In genomic region chr6:125540826-125541225, GRCm38 (mm10) we compare ENCODE assay signal across 14 mouse cellular contexts. TPM values are rescaled to one million over a fixed set of nuclear protein-coding genes. Genes with fewer than 3 reads are reported as not detected.
DNase-seq lines count a peak whose midpoint lies in the region; ATAC-seq lines count a peak whose summit lies in the region.
"Had no signal": no experiment of that assay in that cellular context is flagged by ENCODE, and none has a peak within 500 bp of the region (broad histone marks: within the 10 kb centered on the region; RNA-seq: fewer than 3 reads in every experiment).

No protein-coding gene starts in this region.

- 0 out of 2 replicates have a peak, but pooled peaks have one; percentile 9 for ATAC-seq in granulocyte monocyte progenitor cell, adult 5-6 weeks (replicated peaks; ENCODE audit: poor library complexity, severe bottlenecking)
- peak; percentile 71; the same call in 1 of the 2 replicates for ATAC-seq in monocyte, adult 5-6 weeks (replicated peaks; ENCODE audit: insufficient number of reproducible peaks, low FRiP score, low TSS enrichment, poor library complexity, severe bottlenecking)
- ATAC-seq: forebrain, embryonic 13.5 days had no signal

- peak; percentile 62 for DNase-seq in adrenal gland, adult 2 months
- no peak for DNase-seq in adrenal gland, postnatal 4 days (ENCODE audit: low spot score in 2 of 2)
- peak; percentile 12 for DNase-seq in adrenal gland, adult 8-10 months
- no peak for DNase-seq in right cerebral cortex, adult 18-20 months
- no peak for DNase-seq in thymus, postnatal 10 days (ENCODE audit: low spot score in 2 of 2)
- DNase-seq in gastrocnemius, postnatal 4 days (ENCODE audit: low spot score in 2 of 2) = no peak
- DNase-seq: B cell, adult 2 months; cerebellum, adult 2 months; kidney, adult 8-10 months; left cerebral cortex, postnatal 4 days; thymus, postnatal 25 days had no signal

RNA-seq across cellular contexts. Expression of gene Vwf, which starts 5.7 kb away (rescaled TPM):
- total RNA-seq in adrenal gland, adult 2 months (2021) = 1 to 10 TPM; 4.5 to 8.5 TPM
- polyA plus RNA-seq in adrenal gland, adult 2 months (2012; rRNA removed) = 12.2 and 18.9 TPM in 2 replicates
- total RNA-seq in adrenal gland, postnatal 4 days (2021) = 10 to 100 TPM; 19.8 to 20.4 TPM
- 10 to 100 TPM in 1 of 4 experiments, 1 to 10 TPM in 3; 6.5 to 13.4 (median 7.4) TPM for total RNA-seq in adrenal gland, adult 8-10 months (2022)
- 0.43 and 5.1 TPM in 2 replicates for total RNA-seq in granulocyte monocyte progenitor cell, adult 5-6 weeks (2014; fragmentation: Nextera tagmentation)
- 0.10 and 0.39 TPM in 2 replicates for total RNA-seq in granulocyte monocyte progenitor cell, adult 5-6 weeks (2017)
- total RNA-seq in monocyte, adult 5-6 weeks (2017) = 6.4 to 37.1 TPM (median 9.9 TPM) in 3 replicates
- 10 to 100 TPM; 26.3 to 26.7 TPM for total RNA-seq in gastrocnemius, postnatal 4 days (2021)

RNA-seq across cellular contexts. Expression of gene Cd9, which starts 46.2 kb away (rescaled TPM):
- 100 to 1,000 TPM in 1 of 2 experiments, 10 to 100 TPM in 1; 80.1 to 178 TPM for total RNA-seq in adrenal gland, adult 2 months (2021)
- polyA plus RNA-seq in adrenal gland, adult 2 months (2012; rRNA removed) = 57.1 and 58.9 TPM in 2 replicates
- total RNA-seq in adrenal gland, postnatal 4 days (2021) = 100 to 1,000 TPM; 141 to 154 TPM
- total RNA-seq in adrenal gland, adult 8-10 months (2022) = 100 to 1,000 TPM; 108 to 171 (median 144) TPM
- total RNA-seq in granulocyte monocyte progenitor cell, adult 5-6 weeks (2014; fragmentation: Nextera tagmentation) = 22.5 and 27.5 TPM in 2 replicates
- total RNA-seq in granulocyte monocyte progenitor cell, adult 5-6 weeks (2017) = 27.7 and 31.3 TPM in 2 replicates
- 490 to 606 TPM (median 578 TPM) in 3 replicates for total RNA-seq in monocyte, adult 5-6 weeks (2017)
- total RNA-seq in gastrocnemius, postnatal 4 days (2021) = 100 to 1,000 TPM in 1 of 2 experiments, 10 to 100 TPM in 1; 99.0 to 103 TPM

Comparison
In these comparisons a context has a peak if more than half of its experiments do, and no peak if none do; other contexts are left out.
1. DNase-seq: peak in adrenal gland, adult 2 months (single experiment) and adrenal gland, adult 8-10 months (single experiment); none in adrenal gland, postnatal 4 days (0 of 2), right cerebral cortex, adult 18-20 months (single experiment), thymus, postnatal 10 days (0 of 2) and gastrocnemius, postnatal 4 days (0 of 2).